In genomic region chr5:33335977-33336360, GRCm38 (mm10) we compare ENCODE assay signal across 8 mouse cellular contexts. TPM values are rescaled to one million over a fixed set of nuclear protein-coding genes. Genes with fewer than 3 reads are reported as not detected.
DNase-seq lines count a peak whose midpoint lies in the region; ATAC-seq lines count a peak whose summit lies in the region.

No protein-coding gene starts in this region.

- no peaks in the 10 kb centered on the region for H3K27me3 ChIP-seq in neural tube, embryonic 11.5 days (ENCODE audit: control insufficient read depth, insufficient read depth, low read length)

- 1% methylated on average over 29 of the region's 31 CpGs for WGBS in neural tube, embryonic 11.5 days

- H3K4me3 ChIP-seq in neural tube, embryonic 11.5 days (ENCODE audit: low read depth, low read length), result peak overlapping the region; percentile 99
- H3K4me3 ChIP-seq in brown adipose tissue, adult 24 weeks (ENCODE audit: insufficient read depth, low read depth, low read length), result peak overlapping the region; percentile 77

- ATAC-seq in neural tube, embryonic 11.5 days (ENCODE audit: insufficient read depth, low FRiP score, low TSS enrichment), result 0 out of 2 replicates have a peak, but pooled peaks have one; percentile 7
- ATAC-seq in cerebellum, adult (ENCODE audit: insufficient number of reproducible peaks, low FRiP score, low TSS enrichment), result no peak; the same call in 1 of the 2 replicates

- H3K4me2 ChIP-seq in neural tube, embryonic 11.5 days (ENCODE audit: low read depth), result peak overlapping the region; percentile 65

- peaks cover 5% of the 10 kb centered on the region; the same call in 1 of the 2 replicates for H3K4me1 ChIP-seq in neural tube, embryonic 11.5 days (ENCODE audit: control insufficient read depth, insufficient read depth, low read length)
- peaks cover 9% of the 10 kb centered on the region; the same call in 1 of the 2 replicates for H3K4me1 ChIP-seq in brown adipose tissue, adult 24 weeks (ENCODE audit: control insufficient read depth, insufficient read depth, insufficient read length, low read length)

- no peaks in the 10 kb centered on the region; the same call in 1 of the 2 replicates for H3K36me3 ChIP-seq in neural tube, embryonic 11.5 days (ENCODE audit: control insufficient read depth, insufficient read depth, low read length)

- peak overlapping the region; percentile 75; the same call in 1 of the 2 replicates for H3K27ac ChIP-seq in neural tube, embryonic 11.5 days (ENCODE audit: low read depth, low read length)
- H3K27ac ChIP-seq in brown adipose tissue, adult 24 weeks (replicated peaks; ENCODE audit: low read depth, low read length), result peak overlapping the region; percentile 63

- H3K9ac ChIP-seq in neural tube, embryonic 11.5 days (ENCODE audit: low read length), result peak overlapping the region; percentile 92

- no peaks in the 10 kb centered on the region for H3K9me3 ChIP-seq in neural tube, embryonic 11.5 days (ENCODE audit: control insufficient read depth, low read length)

- peak; percentile 55 for DNase-seq in neural tube, embryonic 11.5 days (ENCODE audit: low spot score)
- DNase-seq in neural tube, embryonic 10.5 days (ENCODE audit: extremely low spot score, low spot score), result no peak
- DNase-seq in heart, adult 18-20 months, result peak; percentile 43
- peak; percentile 64 for DNase-seq in kidney, postnatal 10 days
- DNase-seq in lung, postnatal 36 days, result peak; percentile 51
- peak; percentile 10 to 16 for DNase-seq in right cerebral cortex, adult 2 months (ENCODE audit: low spot score in 2 of 2)

RNA-seq across cellular contexts. Expression of gene Maea, which starts 0.7 kb away (rescaled TPM):
- 137 and 154 TPM in 2 replicates for polyA plus RNA-seq in neural tube, embryonic 11.5 days (2014; fragmentation: Nextera tagmentation; extraction: Ambion mirVana)
- 50.3 and 54.4 TPM in 2 replicates for polyA plus RNA-seq in brown adipose tissue, adult 24 weeks (2012; ENCODE audit: insufficient read depth, insufficient read length, missing spikeins)
- 10 to 100 TPM; 86.4 to 97.0 TPM for total RNA-seq in heart, adult 18-20 months (2021)

RNA-seq across cellular contexts. Expression of gene Uvssa, which starts 42.4 kb away (rescaled TPM):
- 6.5 and 7.0 TPM in 2 replicates for polyA plus RNA-seq in neural tube, embryonic 11.5 days (2014; fragmentation: Nextera tagmentation; extraction: Ambion mirVana)
- polyA plus RNA-seq in brown adipose tissue, adult 24 weeks (2012; ENCODE audit: insufficient read depth, insufficient read length, missing spikeins), result 3.6 and 3.9 TPM in 2 replicates
- 1 to 10 TPM; 2.8 to 3.6 TPM for total RNA-seq in heart, adult 18-20 months (2021)
